Mouse (Mus musculus): ENCODE measurements at regions not wholly inside any gene's neighbourhood (a gene's known extent, or its start where the extent isn't known, plus 50 kb on each side); places are given as distances from the start of the nearest gene placed in this dataset.

GRCm38 (mm10) chr15:36873884-36874243, 133.7 kb downstream of the Zfp706 start:
- no peaks in the 10 kb centered on the region for H3K27me3 ChIP-seq (ENCODE audit: control insufficient read depth, insufficient read depth, low read length)
- no peaks in the 10 kb centered on the region; the same call in 1 of the 2 replicates for H3K4me1 ChIP-seq (ENCODE audit: control insufficient read depth, insufficient read depth, low read length)
- no peaks in the 10 kb centered on the region for H3K36me3 ChIP-seq (ENCODE audit: control insufficient read depth, insufficient read depth, low read length)
- H3K4me3 ChIP-seq (ENCODE audit: control insufficient read depth, low read depth, low read length) = no peak overlapping the region
- no peak overlapping the region for H3K27ac ChIP-seq (ENCODE audit: control insufficient read depth, insufficient read depth, low read depth, low read length)
- TF ChIP-seq CTCF (IDR thresholded peaks at IDR 0.05; ENCODE audit: control insufficient read depth, insufficient read depth, insufficient replicate concordance, low read depth, low read length) = no peak
- no peak for TF ChIP-seq POLR2A (IDR thresholded peaks at IDR 0.05; ENCODE audit: control insufficient read depth, low read depth, low read length)

DNA sequence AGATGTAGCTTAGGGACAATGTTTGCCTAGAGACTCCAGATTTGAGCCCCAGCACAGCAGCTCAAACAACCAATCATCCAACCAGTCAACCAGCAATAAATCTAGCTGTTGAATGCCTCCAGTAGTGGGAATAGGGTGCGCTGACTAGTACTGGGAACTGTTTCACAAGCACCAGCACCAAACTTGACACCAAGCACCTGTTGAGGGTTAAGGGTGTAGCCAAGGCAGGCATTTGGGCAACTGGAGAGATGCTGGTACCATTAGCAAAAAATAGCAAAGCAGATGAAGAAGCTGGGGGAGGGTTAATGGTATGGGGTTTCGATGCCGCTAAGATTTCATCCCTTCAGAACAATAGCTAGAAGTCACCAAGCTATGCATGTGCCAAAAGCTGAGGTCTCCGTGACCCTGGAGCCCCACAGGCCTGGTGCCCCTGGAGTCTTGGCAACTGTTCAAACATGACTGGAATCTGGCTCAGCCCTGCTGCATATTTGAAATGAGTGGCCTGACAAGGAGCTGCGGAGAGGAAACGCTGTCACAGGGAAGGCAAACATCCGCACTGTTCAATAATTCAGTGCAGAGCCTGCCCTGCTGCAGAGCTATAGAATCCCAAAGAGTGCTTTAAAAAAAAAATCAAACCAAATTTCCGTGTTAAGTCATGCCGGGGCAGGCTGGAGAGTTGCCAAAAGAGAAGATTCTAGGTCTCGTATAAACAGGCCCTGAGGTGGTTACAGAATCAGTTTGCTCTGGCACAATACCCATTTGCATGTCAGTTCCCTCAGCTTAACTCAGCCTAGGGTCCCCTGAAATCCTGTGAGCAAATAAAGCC, 134.3 kb downstream of the Zfp706 start:
- no peaks in the 10 kb centered on the region; the same call in 1 of the 2 replicates for H3K4me1 ChIP-seq (ENCODE audit: control insufficient read depth, insufficient read depth, low read length)
- H3K36me3 ChIP-seq (ENCODE audit: control insufficient read depth, insufficient read depth, low read length) = no peaks in the 10 kb centered on the region
- H3K4me3 ChIP-seq (ENCODE audit: control insufficient read depth, low read depth, low read length) = no peak overlapping the region
- H3K27me3 ChIP-seq (ENCODE audit: control insufficient read depth, insufficient read depth, low read length) = no peaks in the 10 kb centered on the region
- TF ChIP-seq POLR2A (IDR thresholded peaks at IDR 0.05; ENCODE audit: control insufficient read depth, low read depth, low read length) = no peak
- TF ChIP-seq CTCF (IDR thresholded peaks at IDR 0.05; ENCODE audit: control insufficient read depth, insufficient read depth, insufficient replicate concordance, low read depth, low read length) = no peak
- H3K27ac ChIP-seq (ENCODE audit: control insufficient read depth, insufficient read depth, low read depth, low read length) = no peak overlapping the region

GRCm38 (mm10) chr15:36872566-36872965, 135.0 kb downstream of the Zfp706 start:
- Histone ChIP-seq H3K4me1 (ENCODE audit: control insufficient read depth, insufficient read depth, low read length) (no peaks in the 10 kb centered on the region; the same call in 1 of the 2 replicates), H3K4me3 (ENCODE audit: control insufficient read depth, low read depth, low read length) (no peak overlapping the region), H3K27me3 (ENCODE audit: control insufficient read depth, insufficient read depth, low read length) (no peaks in the 10 kb centered on the region), H3K36me3 (ENCODE audit: control insufficient read depth, insufficient read depth, low read length) (no peaks in the 10 kb centered on the region), H3K27ac (ENCODE audit: control insufficient read depth, insufficient read depth, low read depth, low read length) (no peak overlapping the region)
- TF ChIP-seq POLR2A (IDR thresholded peaks at IDR 0.05; ENCODE audit: control insufficient read depth, low read depth, low read length) (no peak), CTCF (IDR thresholded peaks at IDR 0.05; ENCODE audit: control insufficient read depth, insufficient read depth, insufficient replicate concordance, low read depth, low read length) (no peak)

- Histone ChIP-seq H3K4me3 (ENCODE audit: control insufficient read depth, low read depth, low read length) (no peak overlapping the region), H3K27ac (ENCODE audit: control insufficient read depth, insufficient read depth, low read depth, low read length) (no peak overlapping the region), H3K27me3 (ENCODE audit: control insufficient read depth, insufficient read depth, low read length) (no peaks in the 10 kb centered on the region), H3K4me1 (ENCODE audit: control insufficient read depth, insufficient read depth, low read length) (no peaks in the 10 kb centered on the region; the same call in 1 of the 2 replicates), H3K36me3 (ENCODE audit: control insufficient read depth, insufficient read depth, low read length) (no peaks in the 10 kb centered on the region)
- TF ChIP-seq CTCF (IDR thresholded peaks at IDR 0.05; ENCODE audit: control insufficient read depth, insufficient read depth, insufficient replicate concordance, low read depth, low read length) (no peak), POLR2A (IDR thresholded peaks at IDR 0.05; ENCODE audit: control insufficient read depth, low read depth, low read length) (no peak)
Measured at GRCm38 (mm10) chr15:36870717-36871116, 136.9 kb downstream of the Zfp706 start.

GRCm38 (mm10) chr15:36870094-36870493, 137.5 kb downstream of the Zfp706 start:
- no peak overlapping the region for H3K4me3 ChIP-seq (ENCODE audit: control insufficient read depth, low read depth, low read length)
- no peaks in the 10 kb centered on the region for H3K27me3 ChIP-seq (ENCODE audit: control insufficient read depth, insufficient read depth, low read length)
- H3K36me3 ChIP-seq (ENCODE audit: control insufficient read depth, insufficient read depth, low read length) = no peaks in the 10 kb centered on the region
- no peak for TF ChIP-seq POLR2A (IDR thresholded peaks at IDR 0.05; ENCODE audit: control insufficient read depth, low read depth, low read length)
- no peak overlapping the region for H3K27ac ChIP-seq (ENCODE audit: control insufficient read depth, insufficient read depth, low read depth, low read length)
- H3K4me1 ChIP-seq (ENCODE audit: control insufficient read depth, insufficient read depth, low read length) = no peaks in the 10 kb centered on the region; the same call in 1 of the 2 replicates

- no peak for TF ChIP-seq CTCF (IDR thresholded peaks at IDR 0.05; ENCODE audit: control insufficient read depth, insufficient read depth, insufficient replicate concordance, low read depth, low read length)
- TF ChIP-seq POLR2A (IDR thresholded peaks at IDR 0.05; ENCODE audit: control insufficient read depth, low read depth, low read length) = no peak
- Histone ChIP-seq H3K4me1 (ENCODE audit: control insufficient read depth, insufficient read depth, low read length) (no peaks in the 10 kb centered on the region), H3K4me3 (ENCODE audit: control insufficient read depth, low read depth, low read length) (no peak overlapping the region)
Measured at GRCm38 (mm10) chr15:36866088-36866487, 141.5 kb downstream of the Zfp706 start.

DNA sequence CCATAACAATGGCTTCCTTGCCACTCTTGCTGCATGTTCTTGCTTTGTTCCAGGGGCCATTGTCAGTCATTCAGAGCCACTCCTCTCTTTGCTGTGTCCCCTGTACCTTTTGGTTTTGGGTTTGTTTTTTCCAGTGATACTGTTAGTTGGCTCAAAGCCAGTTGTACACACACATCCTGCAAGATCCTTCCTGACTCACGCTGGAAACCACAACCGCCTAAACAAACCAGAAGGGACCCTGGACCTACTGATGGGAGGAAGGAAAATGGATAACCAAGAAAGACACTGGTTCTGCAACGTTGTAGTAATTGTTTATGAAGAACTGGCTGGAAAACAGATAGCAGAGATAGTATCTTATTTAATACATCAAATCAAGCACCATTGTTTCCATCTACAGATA, 142.2 kb downstream of the Zfp706 start:
- Histone ChIP-seq H3K27me3 (ENCODE audit: control insufficient read depth, insufficient read depth, low read length) (no peaks in the 10 kb centered on the region), H3K36me3 (ENCODE audit: control insufficient read depth, insufficient read depth, low read length) (no peaks in the 10 kb centered on the region), H3K27ac (ENCODE audit: control insufficient read depth, insufficient read depth, low read depth, low read length) (no peak overlapping the region), H3K4me3 (ENCODE audit: control insufficient read depth, low read depth, low read length) (no peak overlapping the region), H3K4me1 (ENCODE audit: control insufficient read depth, insufficient read depth, low read length) (no peaks in the 10 kb centered on the region)
- no peak for TF ChIP-seq POLR2A (IDR thresholded peaks at IDR 0.05; ENCODE audit: control insufficient read depth, low read depth, low read length)
- no peak for TF ChIP-seq CTCF (IDR thresholded peaks at IDR 0.05; ENCODE audit: control insufficient read depth, insufficient read depth, insufficient replicate concordance, low read depth, low read length)

More at GRCm38 (mm10) chr15:36866088-36866487, 141.5 kb downstream of the Zfp706 start:
- no peaks in the 10 kb centered on the region for H3K36me3 ChIP-seq (ENCODE audit: control insufficient read depth, insufficient read depth, low read length)
- no peak overlapping the region for H3K27ac ChIP-seq (ENCODE audit: control insufficient read depth, insufficient read depth, low read depth, low read length)
- no peaks in the 10 kb centered on the region for H3K27me3 ChIP-seq (ENCODE audit: control insufficient read depth, insufficient read depth, low read length)

Data from testis, adult 2 months (tissue).